15 mouse cellular contexts compared by ENCODE assay signal in genomic region chr2:105910611-105911010, GRCm38 (mm10). TPM values are rescaled to one million over a fixed set of nuclear protein-coding genes. Genes with fewer than 3 reads are reported as not detected.
DNase-seq lines count a peak whose midpoint lies in the region; ATAC-seq and TF ChIP-seq lines count a peak whose summit lies in the region.
"Had no signal": no experiment of that assay in that cellular context is flagged by ENCODE, and none has a peak within 500 bp of the region (broad histone marks: within the 10 kb centered on the region; RNA-seq: fewer than 3 reads in every experiment).

No protein-coding gene starts in this region.

- no peak for TF ChIP-seq CTCF in intestine, postnatal 0 days (IDR thresholded peaks at IDR 0.05; ENCODE audit: low read depth)

- no peaks in the 10 kb centered on the region for H3K27me3 ChIP-seq in intestine, postnatal 0 days (replicated peaks; ENCODE audit: control insufficient read depth, insufficient read depth, low read length)
- no peaks in the 10 kb centered on the region for H3K27me3 ChIP-seq in kidney, embryonic 14.5 days (ENCODE audit: control insufficient read depth, insufficient read depth, low read length)
- H3K27me3 ChIP-seq in liver, embryonic 15.5 days: no peaks in the 10 kb centered on the region
- H3K27me3 ChIP-seq: CH12.LX; embryonic facial prominence, embryonic 15.5 days; neural tube, embryonic 13.5 days had no signal

- peaks cover 10% of the 10 kb centered on the region; the same call in 1 of the 2 replicates for H3K36me3 ChIP-seq in intestine, postnatal 0 days (ENCODE audit: control insufficient read depth, insufficient read depth)
- H3K36me3 ChIP-seq in kidney, embryonic 14.5 days (ENCODE audit: control insufficient read depth, insufficient read depth, low read length): peaks cover 7% of the 10 kb centered on the region; the same call in 1 of the 2 replicates
- peaks cover 14% of the 10 kb centered on the region; the same call in 1 of the 2 replicates for H3K36me3 ChIP-seq in liver, embryonic 15.5 days (replicated peaks)

- no peak overlapping the region for H3K4me2 ChIP-seq in intestine, postnatal 0 days (replicated peaks; ENCODE audit: low read depth)
- H3K4me2 ChIP-seq in kidney, embryonic 14.5 days (replicated peaks; ENCODE audit: low read depth, low read length): no peak overlapping the region
- H3K4me2 ChIP-seq in liver, embryonic 15.5 days: no peak overlapping the region
- H3K4me2 ChIP-seq: embryonic facial prominence, embryonic 15.5 days; midbrain, embryonic 12.5 days; neural tube, embryonic 13.5 days had no signal

- H3K9ac ChIP-seq in intestine, postnatal 0 days (ENCODE audit: low read depth, low read length): no peak overlapping the region
- H3K9ac ChIP-seq in kidney, embryonic 14.5 days (ENCODE audit: low read depth, low read length): no peak overlapping the region
- no peak overlapping the region for H3K9ac ChIP-seq in liver, embryonic 15.5 days
- H3K9ac ChIP-seq: embryonic facial prominence, embryonic 15.5 days; midbrain, embryonic 12.5 days; neural tube, embryonic 13.5 days had no signal

- H3K9me3 ChIP-seq in intestine, postnatal 0 days (ENCODE audit: control insufficient read depth): no peaks in the 10 kb centered on the region
- H3K9me3 ChIP-seq in kidney, embryonic 14.5 days (ENCODE audit: control insufficient read depth, low read length): no peaks in the 10 kb centered on the region
- H3K9me3 ChIP-seq in liver, embryonic 15.5 days (replicated peaks): no peaks in the 10 kb centered on the region
- H3K9me3 ChIP-seq: embryonic facial prominence, embryonic 15.5 days; midbrain, embryonic 12.5 days; neural tube, embryonic 13.5 days had no signal

- peak; percentile 31 for DNase-seq in kidney, adult 11 months
- no peak for DNase-seq in kidney, postnatal 10 days
- no peak for DNase-seq in layer of hippocampus, adult 9-10 months (ENCODE audit: low spot score)
- DNase-seq in ovary, postnatal 36 days (ENCODE audit: low spot score): no peak
- DNase-seq: thymus, postnatal 25 days had no signal

- H3K27ac ChIP-seq in intestine, postnatal 0 days (ENCODE audit: low read depth, low read length): no peak overlapping the region
- no peak overlapping the region for H3K27ac ChIP-seq in kidney, embryonic 14.5 days (ENCODE audit: low read depth, low read length)
- H3K27ac ChIP-seq in liver, embryonic 15.5 days (replicated peaks): no peak overlapping the region
- H3K27ac ChIP-seq: embryonic facial prominence, embryonic 15.5 days; midbrain, embryonic 12.5 days; neural tube, embryonic 13.5 days had no signal

- H3K4me3 ChIP-seq in intestine, postnatal 0 days (ENCODE audit: low read depth, low read length): no peak overlapping the region
- no peak overlapping the region for H3K4me3 ChIP-seq in kidney, embryonic 14.5 days (ENCODE audit: low read length)
- no peak overlapping the region for H3K4me3 ChIP-seq in liver, embryonic 15.5 days (replicated peaks)
- H3K4me3 ChIP-seq: embryonic facial prominence, embryonic 15.5 days; midbrain, embryonic 12.5 days; neural tube, embryonic 13.5 days had no signal

- H3K4me1 ChIP-seq in intestine, postnatal 0 days (replicated peaks; ENCODE audit: control insufficient read depth, insufficient read depth, low read length): no peaks in the 10 kb centered on the region
- no peaks in the 10 kb centered on the region for H3K4me1 ChIP-seq in kidney, embryonic 14.5 days (ENCODE audit: control insufficient read depth, insufficient read depth, low read length)
- peaks cover 3% of the 10 kb centered on the region; the same call in 1 of the 2 replicates for H3K4me1 ChIP-seq in liver, embryonic 15.5 days (replicated peaks)

- ATAC-seq in intestine, postnatal 0 days: peak; percentile 36; the same call in 1 of the 2 replicates
- peak; percentile 43; the same call in 1 of the 2 replicates for ATAC-seq in kidney, embryonic 14.5 days (ENCODE audit: low FRiP score, low TSS enrichment)
- 0 out of 2 replicates have a peak, but pooled peaks have one; percentile 47 for ATAC-seq in liver, embryonic 15.5 days (ENCODE audit: insufficient read depth)
- ATAC-seq: activated CD4-positive, CD25-positive, alpha-beta regulatory T cell, adult 4 months; forebrain, embryonic 16.5 days; lung, postnatal 0 days had no signal

- 82% methylated on average over 3 of the region's 3 CpGs for WGBS in intestine, postnatal 0 days
- WGBS in kidney, embryonic 14.5 days: 92% methylated on average over 3 of the region's 3 CpGs
- 80% methylated on average over 3 of the region's 3 CpGs for WGBS in liver, embryonic 15.5 days (ENCODE audit: insufficient replicate concordance)

RNA-seq across cellular contexts. Expression of gene Immp1l, which starts 6.2 kb away (rescaled TPM):
- 97.6 and 102 TPM in 2 replicates for polyA plus RNA-seq in intestine, postnatal 0 days (2015; fragmentation: Nextera tagmentation; extraction: Ambion mirVana)
- 133 and 174 TPM in 2 replicates for polyA plus RNA-seq in kidney, embryonic 14.5 days (2014; fragmentation: Nextera tagmentation; extraction: Ambion mirVana)
- polyA plus RNA-seq in liver, embryonic 15.5 days (2015; fragmentation: Nextera tagmentation; extraction: Ambion mirVana): 54.0 and 61.6 TPM in 2 replicates

RNA-seq across cellular contexts. Expression of gene Elp4, which starts 6.2 kb away (rescaled TPM):
- 11.2 and 11.6 TPM in 2 replicates for polyA plus RNA-seq in intestine, postnatal 0 days (2015; fragmentation: Nextera tagmentation; extraction: Ambion mirVana)
- 43.6 and 44.4 TPM in 2 replicates for polyA plus RNA-seq in kidney, embryonic 14.5 days (2014; fragmentation: Nextera tagmentation; extraction: Ambion mirVana)
- 13.5 and 15.7 TPM in 2 replicates for polyA plus RNA-seq in liver, embryonic 15.5 days (2015; fragmentation: Nextera tagmentation; extraction: Ambion mirVana)
